Mouse (Mus musculus): ENCODE data around the gene Unc5c. TPM values are rescaled to one million over a fixed set of nuclear protein-coding genes. Genes with fewer than 3 reads are reported as not detected.

Unc5c gene
- polyA plus RNA-seq, 1 experiment from 2014 or later, result 7.0 TPM

DNA sequence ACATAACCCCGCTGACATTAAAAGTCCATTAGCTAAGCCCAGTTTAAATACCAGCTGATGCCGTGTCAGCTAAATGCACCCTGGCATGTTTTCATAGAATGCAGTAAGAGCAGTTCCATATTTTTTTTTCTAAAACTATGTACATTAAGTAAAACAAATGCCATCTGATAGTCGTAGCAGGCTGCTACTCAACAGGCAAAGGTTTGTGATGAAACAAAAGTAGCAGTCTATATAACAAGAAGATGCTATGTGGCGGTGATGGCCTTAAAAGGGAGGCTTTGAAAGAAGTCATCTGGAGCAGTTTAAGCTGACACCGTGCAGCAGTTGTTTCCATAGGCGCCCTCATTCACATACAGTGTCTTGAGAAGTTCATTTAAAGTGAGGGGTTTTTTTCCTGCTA, 10.9 kb downstream of the Unc5c start:
- Histone ChIP-seq H3K36me3 (ENCODE audit: control insufficient read depth, insufficient read depth, low read length) (no peaks in the 10 kb centered on the region), H3K4me2 (no peak overlapping the region), H3K9ac (ENCODE audit: low read depth, low read length) (no peak overlapping the region), H3K9me3 (ENCODE audit: control insufficient read depth, low read length) (no peaks in the 10 kb centered on the region), H3K27ac (ENCODE audit: low read depth, low read length) (no peak overlapping the region), H3K4me3 (ENCODE audit: low read depth, low read length) (no peak overlapping the region), H3K4me1 (replicated peaks; ENCODE audit: control insufficient read depth, insufficient read depth, low read length) (no peaks in the 10 kb centered on the region), H3K27me3 (replicated peaks; ENCODE audit: control insufficient read depth, insufficient read depth, low read length) (no peaks in the 10 kb centered on the region)
- DNase-seq (ENCODE audit: low spot score) (no peak), ATAC-seq (replicated peaks; ENCODE audit: low FRiP score) (no peak)
- 64% methylated on average over 6 of the region's 6 CpGs for WGBS

- DNase-seq (ENCODE audit: low spot score) (no peak), ATAC-seq (replicated peaks; ENCODE audit: low FRiP score) (peak; percentile 54)
- H3K9me3 ChIP-seq (ENCODE audit: control insufficient read depth, low read length), result no peaks in the 10 kb centered on the region
- H3K4me1 ChIP-seq (replicated peaks; ENCODE audit: control insufficient read depth, insufficient read depth, low read length), result no peaks in the 10 kb centered on the region
- no peak overlapping the region for H3K27ac ChIP-seq (ENCODE audit: low read depth, low read length)
- no peaks in the 10 kb centered on the region for H3K27me3 ChIP-seq (replicated peaks; ENCODE audit: control insufficient read depth, insufficient read depth, low read length)
- no peak overlapping the region for H3K4me2 ChIP-seq
- 24% methylated on average over 3 of the region's 3 CpGs for WGBS
- no peaks in the 10 kb centered on the region for H3K36me3 ChIP-seq (ENCODE audit: control insufficient read depth, insufficient read depth, low read length)
- no peak overlapping the region for H3K4me3 ChIP-seq (ENCODE audit: low read depth, low read length)
- no peak overlapping the region for H3K9ac ChIP-seq (ENCODE audit: low read depth, low read length)
Measured at GRCm38 (mm10) chr3:141476670-141477069, 11.7 kb downstream of the Unc5c start.

GRCm38 (mm10) chr3:141482465-141482864, 17.4 kb downstream of the Unc5c start:
- Histone ChIP-seq H3K27me3 (replicated peaks; ENCODE audit: control insufficient read depth, insufficient read depth, low read length) (no peaks in the 10 kb centered on the region), H3K9ac (ENCODE audit: low read depth, low read length) (no peak overlapping the region), H3K4me1 (replicated peaks; ENCODE audit: control insufficient read depth, insufficient read depth, low read length) (no peaks in the 10 kb centered on the region), H3K36me3 (ENCODE audit: control insufficient read depth, insufficient read depth, low read length) (no peaks in the 10 kb centered on the region), H3K4me3 (ENCODE audit: low read depth, low read length) (no peak overlapping the region), H3K9me3 (ENCODE audit: control insufficient read depth, low read length) (no peaks in the 10 kb centered on the region), H3K27ac (ENCODE audit: low read depth, low read length) (no peak overlapping the region), H3K4me2 (no peak overlapping the region)
- ATAC-seq (replicated peaks; ENCODE audit: low FRiP score), result no peak
- WGBS, result 76% methylated on average over 4 of the region's 4 CpGs
- DNase-seq (ENCODE audit: low spot score), result no peak

DNA sequence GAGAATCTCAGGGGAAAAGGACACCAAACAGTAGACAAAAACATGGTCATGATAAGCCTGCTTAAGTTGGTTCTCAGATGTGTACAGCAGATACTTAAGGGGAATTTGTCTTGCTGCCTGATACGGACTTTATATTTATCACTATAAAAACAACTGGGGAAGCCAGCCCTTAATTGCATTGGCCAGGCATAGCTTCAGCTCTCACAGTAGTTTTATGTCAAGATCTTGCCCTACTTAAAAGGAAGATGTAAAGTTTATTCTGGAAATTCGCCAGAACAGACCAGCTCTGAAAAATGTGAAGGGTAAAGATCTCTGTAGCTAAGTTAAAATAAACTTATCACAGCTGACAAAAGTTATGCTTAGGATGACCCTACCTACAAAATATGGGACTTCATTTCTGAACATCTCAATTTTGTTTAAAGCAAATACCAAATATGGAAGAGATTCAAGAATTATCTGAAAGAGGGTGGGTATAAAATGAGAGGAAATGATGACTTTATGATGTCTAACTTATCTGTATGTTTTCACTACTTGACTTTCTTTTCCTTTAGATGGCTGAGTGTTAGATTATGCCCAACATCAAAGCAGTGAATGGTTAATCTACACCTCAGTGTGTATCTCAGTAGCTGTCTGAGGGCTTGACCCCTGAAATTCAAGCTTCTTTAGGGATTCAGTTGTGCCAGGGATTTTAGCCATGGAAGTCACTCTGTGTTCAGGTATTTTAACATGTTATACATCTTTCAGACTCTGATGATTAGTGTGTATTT, 18.8 kb downstream of the Unc5c start:
- H3K27me3 ChIP-seq (replicated peaks; ENCODE audit: control insufficient read depth, insufficient read depth, low read length), result no peaks in the 10 kb centered on the region
- no peak for DNase-seq (ENCODE audit: low spot score)
- ATAC-seq (replicated peaks; ENCODE audit: low FRiP score), result no peak
- no peaks in the 10 kb centered on the region for H3K4me1 ChIP-seq (replicated peaks; ENCODE audit: control insufficient read depth, insufficient read depth, low read length)
- 57% methylated on average over 2 of the region's 2 CpGs for WGBS
- H3K9me3 ChIP-seq (ENCODE audit: control insufficient read depth, low read length), result no peaks in the 10 kb centered on the region
- no peak overlapping the region for H3K27ac ChIP-seq (ENCODE audit: low read depth, low read length)
- H3K9ac ChIP-seq (ENCODE audit: low read depth, low read length), result no peak overlapping the region
- H3K4me2 ChIP-seq, result no peak overlapping the region
- H3K36me3 ChIP-seq (ENCODE audit: control insufficient read depth, insufficient read depth, low read length), result no peaks in the 10 kb centered on the region
- no peak overlapping the region for H3K4me3 ChIP-seq (ENCODE audit: low read depth, low read length)

GRCm38 (mm10) chr3:141485218-141485617, 20.2 kb downstream of the Unc5c start:
- Histone ChIP-seq H3K4me2 (no peak overlapping the region), H3K4me1 (replicated peaks; ENCODE audit: control insufficient read depth, insufficient read depth, low read length) (no peaks in the 10 kb centered on the region), H3K9me3 (ENCODE audit: control insufficient read depth, low read length) (no peaks in the 10 kb centered on the region), H3K27me3 (replicated peaks; ENCODE audit: control insufficient read depth, insufficient read depth, low read length) (no peaks in the 10 kb centered on the region), H3K4me3 (ENCODE audit: low read depth, low read length) (no peak overlapping the region), H3K36me3 (ENCODE audit: control insufficient read depth, insufficient read depth, low read length) (no peaks in the 10 kb centered on the region), H3K9ac (ENCODE audit: low read depth, low read length) (no peak overlapping the region), H3K27ac (ENCODE audit: low read depth, low read length) (no peak overlapping the region)
- DNase-seq (ENCODE audit: low spot score) (no peak), ATAC-seq (replicated peaks; ENCODE audit: low FRiP score) (no peak)
- 78% methylated on average over 4 of the region's 4 CpGs for WGBS

DNA sequence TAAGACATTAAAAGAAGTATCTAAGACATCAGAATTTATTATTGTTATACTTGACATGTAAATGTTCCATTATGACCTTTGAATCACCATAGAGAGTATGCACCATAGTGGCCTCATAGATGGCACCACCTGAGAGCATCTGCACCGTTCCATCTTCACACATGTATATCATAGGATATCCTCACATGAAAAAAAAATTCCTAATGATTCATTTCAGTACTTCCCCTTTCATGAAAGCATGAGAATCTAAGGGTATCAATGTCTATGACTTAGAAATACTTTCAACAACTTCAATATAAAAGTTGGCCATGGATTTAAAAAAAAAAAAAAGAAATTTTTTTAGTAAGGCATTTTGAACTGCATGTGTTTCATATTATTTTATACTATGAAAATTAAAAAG, 25.6 kb downstream of the Unc5c start:
- Histone ChIP-seq H3K9me3 (ENCODE audit: control insufficient read depth, low read length) (no peaks in the 10 kb centered on the region), H3K27ac (ENCODE audit: low read depth, low read length) (no peak overlapping the region), H3K4me2 (no peak overlapping the region), H3K36me3 (ENCODE audit: control insufficient read depth, insufficient read depth, low read length) (no peaks in the 10 kb centered on the region), H3K4me3 (ENCODE audit: low read depth, low read length) (no peak overlapping the region), H3K9ac (ENCODE audit: low read depth, low read length) (no peak overlapping the region), H3K4me1 (replicated peaks; ENCODE audit: control insufficient read depth, insufficient read depth, low read length) (no peaks in the 10 kb centered on the region), H3K27me3 (replicated peaks; ENCODE audit: control insufficient read depth, insufficient read depth, low read length) (no peaks in the 10 kb centered on the region)
- no peak for ATAC-seq (replicated peaks; ENCODE audit: low FRiP score)
- WGBS, result 82% methylated on average over 1 of the region's 1 CpGs
- no peak for DNase-seq (ENCODE audit: low spot score)

DNA sequence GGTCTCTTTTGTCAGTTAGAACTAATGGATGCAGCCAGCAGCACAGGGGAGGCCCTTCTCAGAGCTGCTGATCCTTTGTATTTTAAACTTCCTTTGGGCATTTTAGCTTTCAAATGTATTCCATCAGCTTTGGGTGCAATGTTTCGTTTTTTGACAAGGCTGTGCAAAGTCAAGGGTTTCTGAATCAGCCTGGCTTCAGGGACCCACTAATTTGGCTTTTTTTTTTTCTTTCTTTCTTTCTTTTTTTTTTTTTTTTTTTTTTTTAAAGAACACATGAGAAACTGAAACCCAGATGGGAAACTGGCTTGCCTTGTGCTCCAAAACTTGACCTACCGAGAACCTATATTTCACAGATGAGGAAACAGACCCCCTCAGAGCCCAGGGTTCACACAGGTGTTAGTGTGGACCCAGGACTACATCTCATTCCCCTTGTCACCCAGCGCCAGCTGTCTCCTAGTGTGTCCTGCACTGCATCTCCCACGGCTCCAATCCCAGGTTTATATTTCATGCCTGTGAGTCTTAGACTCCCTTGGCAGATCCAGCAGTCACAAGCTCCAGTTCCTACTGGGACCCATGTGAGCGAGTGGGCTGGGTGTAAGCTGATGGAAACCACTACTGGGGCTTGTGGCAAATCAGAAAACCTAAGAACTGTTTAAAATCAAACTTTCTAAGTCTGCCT, 26.4 kb downstream of the Unc5c start:
- WGBS, result 48% methylated on average over 5 of the region's 5 CpGs
- no peaks in the 10 kb centered on the region for H3K36me3 ChIP-seq (ENCODE audit: control insufficient read depth, insufficient read depth, low read length)
- H3K4me1 ChIP-seq (replicated peaks; ENCODE audit: control insufficient read depth, insufficient read depth, low read length), result no peaks in the 10 kb centered on the region
- no peak for ATAC-seq (replicated peaks; ENCODE audit: low FRiP score)
- no peak overlapping the region for H3K4me3 ChIP-seq (ENCODE audit: low read depth, low read length)
- no peak overlapping the region for H3K27ac ChIP-seq (ENCODE audit: low read depth, low read length)
- no peaks in the 10 kb centered on the region for H3K9me3 ChIP-seq (ENCODE audit: control insufficient read depth, low read length)
- no peak overlapping the region for H3K4me2 ChIP-seq
- no peaks in the 10 kb centered on the region for H3K27me3 ChIP-seq (replicated peaks; ENCODE audit: control insufficient read depth, insufficient read depth, low read length)
- DNase-seq (ENCODE audit: low spot score), result no peak
- no peak overlapping the region for H3K9ac ChIP-seq (ENCODE audit: low read depth, low read length)

- ATAC-seq (replicated peaks; ENCODE audit: low FRiP score), result no peak
- Histone ChIP-seq H3K27me3 (replicated peaks; ENCODE audit: control insufficient read depth, insufficient read depth, low read length) (no peaks in the 10 kb centered on the region), H3K4me2 (no peak overlapping the region), H3K9ac (ENCODE audit: low read depth, low read length) (no peak overlapping the region), H3K36me3 (ENCODE audit: control insufficient read depth, insufficient read depth, low read length) (no peaks in the 10 kb centered on the region), H3K9me3 (ENCODE audit: control insufficient read depth, low read length) (no peaks in the 10 kb centered on the region), H3K27ac (ENCODE audit: low read depth, low read length) (no peak overlapping the region), H3K4me3 (ENCODE audit: low read depth, low read length) (no peak overlapping the region), H3K4me1 (replicated peaks; ENCODE audit: control insufficient read depth, insufficient read depth, low read length) (no peaks in the 10 kb centered on the region)
- DNase-seq (ENCODE audit: low spot score), result no peak
- 31% methylated on average over 2 of the region's 2 CpGs for WGBS
Measured at GRCm38 (mm10) chr3:141491951-141492310, 26.9 kb downstream of the Unc5c start.

GRCm38 (mm10) chr3:141493000-141493399, 28.0 kb downstream of the Unc5c start:
- H3K4me1 ChIP-seq (replicated peaks; ENCODE audit: control insufficient read depth, insufficient read depth, low read length), result no peaks in the 10 kb centered on the region
- no peaks in the 10 kb centered on the region for H3K36me3 ChIP-seq (ENCODE audit: control insufficient read depth, insufficient read depth, low read length)
- ATAC-seq (replicated peaks; ENCODE audit: low FRiP score) (no peak), DNase-seq (ENCODE audit: low spot score) (no peak)
- no peak overlapping the region for H3K4me2 ChIP-seq
- H3K27me3 ChIP-seq (replicated peaks; ENCODE audit: control insufficient read depth, insufficient read depth, low read length), result no peaks in the 10 kb centered on the region
- no peak overlapping the region for H3K4me3 ChIP-seq (ENCODE audit: low read depth, low read length)
- WGBS, result 35% methylated on average over 3 of the region's 3 CpGs
- H3K9me3 ChIP-seq (ENCODE audit: control insufficient read depth, low read length), result no peaks in the 10 kb centered on the region
- H3K27ac ChIP-seq (ENCODE audit: low read depth, low read length), result 0 out of 2 replicates have a peak overlapping the region, but pooled peaks have one; percentile 19
- no peak overlapping the region for H3K9ac ChIP-seq (ENCODE audit: low read depth, low read length)

Measured in liver, embryonic 11.5 days (tissue).